Mouse (Mus musculus): ENCODE measurements around the gene Crtac1.

Crtac1 gene

GRCm38 (mm10) chr19:42331446-42331845, 100.1 kb downstream of the Crtac1 start:
- no peak for DNase-seq (ENCODE audit: low read depth, low spot score)

GRCm38 (mm10) chr19:42328160-42328559, 103.4 kb downstream of the Crtac1 start:
- no peak for DNase-seq (ENCODE audit: low read depth, low spot score)

- peak; percentile 85 for DNase-seq (ENCODE audit: low read depth, low spot score)
These were observed 105.7 kb downstream of the Crtac1 start for GRCm38 (mm10) chr19:42325894-42326293.

GRCm38 (mm10) chr19:42322357-42323090, 109.1 kb downstream of the Crtac1 start:
- peak; percentile 95 for DNase-seq (ENCODE audit: low read depth, low spot score)

GRCm38 (mm10) chr19:42321936-42322335, 109.6 kb downstream of the Crtac1 start:
- DNase-seq (ENCODE audit: low read depth, low spot score): no peak

- DNase-seq (ENCODE audit: low read depth, low spot score): no peak
These were observed 113.7 kb downstream of the Crtac1 start for GRCm38 (mm10) chr19:42317648-42318425.

- DNase-seq (ENCODE audit: low read depth, low spot score): no peak
These were observed 114.6 kb downstream of the Crtac1 start for GRCm38 (mm10) chr19:42316998-42317397.

- DNase-seq (ENCODE audit: low read depth, low spot score): no peak
These were observed 115.1 kb downstream of the Crtac1 start for GRCm38 (mm10) chr19:42316525-42316924.

GRCm38 (mm10) chr19:42315914-42316313, 115.7 kb downstream of the Crtac1 start:
- DNase-seq (ENCODE audit: low read depth, low spot score): peak; percentile 92

GRCm38 (mm10) chr19:42315070-42315679, 116.4 kb downstream of the Crtac1 start:
- DNase-seq (ENCODE audit: low read depth, low spot score): peak; percentile 35

- no peak for DNase-seq (ENCODE audit: low read depth, low spot score)
These were observed 119.4 kb downstream of the Crtac1 start for GRCm38 (mm10) chr19:42312191-42312590.

GRCm38 (mm10) chr19:42311332-42311731, 120.3 kb downstream of the Crtac1 start:
- DNase-seq (ENCODE audit: low read depth, low spot score): peak; percentile 46

- no peak for DNase-seq (ENCODE audit: low read depth, low spot score)
These were observed 122.7 kb downstream of the Crtac1 start for GRCm38 (mm10) chr19:42308931-42309330.

- peak; percentile 91 for DNase-seq (ENCODE audit: low read depth, low spot score)
These were observed 124.6 kb downstream of the Crtac1 start for GRCm38 (mm10) chr19:42307019-42307418.

GRCm38 (mm10) chr19:42306202-42306601, 125.4 kb downstream of the Crtac1 start:
- DNase-seq (ENCODE audit: low read depth, low spot score): no peak

GRCm38 (mm10) chr19:42305746-42306145, 125.8 kb downstream of the Crtac1 start:
- DNase-seq (ENCODE audit: low read depth, low spot score): no peak

- DNase-seq (ENCODE audit: low read depth, low spot score): no peak
These were observed 127.1 kb downstream of the Crtac1 start for GRCm38 (mm10) chr19:42304506-42304905.

- DNase-seq (ENCODE audit: low read depth, low spot score): no peak
These were observed 128.3 kb downstream of the Crtac1 start for GRCm38 (mm10) chr19:42303210-42303813.

GRCm38 (mm10) chr19:42293216-42293615, 138.4 kb downstream of the Crtac1 start:
- DNase-seq (ENCODE audit: low read depth, low spot score): no peak

- DNase-seq (ENCODE audit: low read depth, low spot score): no peak
These were observed 139.5 kb downstream of the Crtac1 start for GRCm38 (mm10) chr19:42292106-42292505.

- DNase-seq (ENCODE audit: low read depth, low spot score): no peak
These were observed 140.5 kb downstream of the Crtac1 start for GRCm38 (mm10) chr19:42290954-42291661.

Measured in ZHBTc4 (cell line).